Mouse (Mus musculus) cerebellum, adult 2 months (tissue): ENCODE measurements around the gene Fastkd3.

ENCODE experiments used
- CTCF ChIP-seq: fragments of 200-500 bp; IDR thresholded peaks from 2 replicates; pipeline ENCODE4 v1.5.1; 2011; ENCODE audit warnings: low read depth, mild to moderate bottlenecking, control low read depth, low read length, moderate library complexity, borderline replicate concordance; ENCODE audit not compliant: insufficient read depth
- POLR2A ChIP-seq: fragments of 200-500 bp; IDR thresholded peaks from 2 replicates; pipeline ENCODE4 v1.6.1; 2011; ENCODE audit warnings: low read length, control low read depth, borderline replicate concordance; ENCODE audit not compliant: insufficient read depth

DNA sequence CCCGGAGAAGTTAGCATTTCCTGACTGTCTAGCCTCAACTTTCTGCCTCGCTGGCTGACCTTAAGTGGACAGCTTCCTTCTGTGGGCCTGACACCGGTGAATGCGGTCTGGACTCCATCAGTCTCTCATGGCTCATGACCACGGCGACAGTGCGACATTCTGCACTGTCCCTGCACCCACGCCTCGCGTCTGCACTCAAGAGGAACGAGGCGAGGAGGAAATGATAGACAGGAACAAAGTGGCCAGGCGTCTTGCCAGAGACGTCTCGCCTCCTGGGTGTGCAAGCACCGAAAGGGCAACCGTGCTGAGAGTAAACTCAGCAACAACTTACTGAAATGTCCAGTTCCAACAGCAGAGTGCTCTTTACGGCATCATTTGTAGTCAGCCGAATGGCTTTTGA is 9.8 kb upstream of the Fastkd3 start:
- TF ChIP-seq CTCF (no peak), POLR2A (no peak)
